Mouse (Mus musculus) adrenal gland, postnatal 10 days (tissue): ENCODE measurements at regions not wholly inside any gene's neighbourhood (a gene's known extent, or its start where the extent isn't known, plus 50 kb on each side); places are given as distances from the start of the nearest gene placed in this dataset.
A peak's percentile ranks its signal among the peaks of the same experiment; 100 is the strongest.

Source experiments
- DNase-seq: peaks from one replicate; pipeline ENCODE4 v3.0.0; 2021; ENCODE audit warnings: mixed read lengths

GRCm38 (mm10) chr4:137158201-137158600, 109.6 kb upstream of the Zbtb40 start:
- peak; percentile 72 for DNase-seq

- DNase-seq = peak; percentile 52
Observed at GRCm38 (mm10) chr4:137156441-137157105, 108.0 kb upstream of the Zbtb40 start.

- DNase-seq = no peak
Observed at GRCm38 (mm10) chr4:137148756-137149155, 100.2 kb upstream of the Zbtb40 start.

- DNase-seq = no peak
Observed at GRCm38 (mm10) chr4:137147795-137148194, 99.2 kb upstream of the Zbtb40 start.

GRCm38 (mm10) chr4:137146326-137146725, 97.7 kb upstream of the Zbtb40 start:
- no peak for DNase-seq

GRCm38 (mm10) chr4:137142316-137142715, 93.7 kb upstream of the Zbtb40 start:
- peak; percentile 61 for DNase-seq

GRCm38 (mm10) chr4:137139051-137139705, 90.6 kb upstream of the Zbtb40 start:
- peak; percentile 84 for DNase-seq

- DNase-seq = no peak
Observed at GRCm38 (mm10) chr4:137138127-137138526, 89.5 kb upstream of the Zbtb40 start.

- DNase-seq = no peak
Observed at GRCm38 (mm10) chr4:137136313-137136712, 87.7 kb upstream of the Zbtb40 start.

GRCm38 (mm10) chr4:137135792-137136191, 87.2 kb upstream of the Zbtb40 start:
- peak; percentile 87 for DNase-seq

- no peak for DNase-seq
Observed at GRCm38 (mm10) chr4:137134553-137134952, 86.0 kb upstream of the Zbtb40 start.

- DNase-seq = no peak
Observed at GRCm38 (mm10) chr4:137133789-137134188, 85.2 kb upstream of the Zbtb40 start.

GRCm38 (mm10) chr4:137130619-137131212, 82.1 kb upstream of the Zbtb40 start:
- no peak for DNase-seq

GRCm38 (mm10) chr4:137128152-137128551, 79.6 kb upstream of the Zbtb40 start:
- DNase-seq = no peak

GRCm38 (mm10) chr4:137121684-137122083, 73.1 kb upstream of the Zbtb40 start:
- no peak for DNase-seq

- no peak for DNase-seq
Observed at GRCm38 (mm10) chr4:137120597-137120996, 72.0 kb upstream of the Zbtb40 start.

GRCm38 (mm10) chr4:137118332-137118715, 69.7 kb upstream of the Zbtb40 start:
- DNase-seq = no peak

GRCm38 (mm10) chr4:137117471-137118331, 69.1 kb upstream of the Zbtb40 start:
- DNase-seq = peak; percentile 87

- no peak for DNase-seq
Observed at GRCm38 (mm10) chr4:137115062-137115461, 66.5 kb upstream of the Zbtb40 start.

- no peak for DNase-seq
Observed at GRCm38 (mm10) chr4:137110276-137110675, 61.7 kb upstream of the Zbtb40 start.

GRCm38 (mm10) chr4:137104447-137105044, 55.9 kb upstream of the Zbtb40 start:
- no peak for DNase-seq

- no peak for DNase-seq
Observed at GRCm38 (mm10) chr4:137101169-137101568, 52.6 kb upstream of the Zbtb40 start.
